Mouse (Mus musculus) CH12.LX (cell line): ENCODE results near the gene Slc5a1.

Experiments used
- HCFC1 ChIP-seq: IDR thresholded peaks from 2 replicates; pipeline ENCODE4 v1.6.1; 2012; ENCODE audit warnings: low read depth, mild to moderate bottlenecking, inconsistent platforms, low read length, improper control_type of control experiment
- JUN ChIP-seq: IDR thresholded peaks from 2 replicates; pipeline ENCODE4 v1.6.1; 2011; ENCODE audit warnings: low read depth, mild to moderate bottlenecking, low read length, improper control_type of control experiment, moderate library complexity; ENCODE audit not compliant: insufficient read depth
- POLR2A ChIP-seq: IDR thresholded peaks from 2 replicates; pipeline ENCODE4 v1.6.1; 2011; ENCODE audit warnings: low read depth, mild to moderate bottlenecking, improper control_type of control experiment, low read length
- USF1 ChIP-seq: IDR thresholded peaks from 2 replicates; pipeline ENCODE4 v1.6.1; 2014; ENCODE audit warnings: low read depth, mild to moderate bottlenecking, inconsistent platforms, low read length, improper control_type of control experiment

DNA sequence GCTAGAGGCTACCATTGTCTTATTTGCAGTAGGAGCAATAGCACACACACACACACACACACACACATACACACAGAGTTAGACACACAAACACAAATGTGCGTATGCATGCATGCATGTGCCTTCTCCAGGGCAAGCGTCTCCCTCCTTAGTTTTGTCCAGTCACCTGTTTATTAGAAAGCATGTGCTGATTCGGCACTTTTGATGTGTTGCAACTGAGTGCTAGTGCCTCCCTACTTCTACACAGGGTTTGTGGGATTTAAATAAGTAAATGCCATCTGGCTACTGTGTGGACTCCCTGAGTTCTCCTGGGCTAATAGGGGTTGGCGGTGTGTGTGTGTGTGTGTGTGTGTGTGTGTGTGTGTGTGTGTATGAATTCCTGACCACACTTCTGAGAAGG is 30.1 kb downstream of the Slc5a1 start:
- TF ChIP-seq JUN (no peak), HCFC1 (no peak), POLR2A (no peak), USF1 (no peak)
